Mouse (Mus musculus): ENCODE measurements around the gene Dlg3. TPM values are rescaled to one million over a fixed set of nuclear protein-coding genes. Genes with fewer than 3 reads are reported as not detected.

Gene Dlg3
- polyA plus RNA-seq (2017; shearing (Covaris generic)): 1 to 10 TPM; 5.7 to 8.0 TPM

DNA sequence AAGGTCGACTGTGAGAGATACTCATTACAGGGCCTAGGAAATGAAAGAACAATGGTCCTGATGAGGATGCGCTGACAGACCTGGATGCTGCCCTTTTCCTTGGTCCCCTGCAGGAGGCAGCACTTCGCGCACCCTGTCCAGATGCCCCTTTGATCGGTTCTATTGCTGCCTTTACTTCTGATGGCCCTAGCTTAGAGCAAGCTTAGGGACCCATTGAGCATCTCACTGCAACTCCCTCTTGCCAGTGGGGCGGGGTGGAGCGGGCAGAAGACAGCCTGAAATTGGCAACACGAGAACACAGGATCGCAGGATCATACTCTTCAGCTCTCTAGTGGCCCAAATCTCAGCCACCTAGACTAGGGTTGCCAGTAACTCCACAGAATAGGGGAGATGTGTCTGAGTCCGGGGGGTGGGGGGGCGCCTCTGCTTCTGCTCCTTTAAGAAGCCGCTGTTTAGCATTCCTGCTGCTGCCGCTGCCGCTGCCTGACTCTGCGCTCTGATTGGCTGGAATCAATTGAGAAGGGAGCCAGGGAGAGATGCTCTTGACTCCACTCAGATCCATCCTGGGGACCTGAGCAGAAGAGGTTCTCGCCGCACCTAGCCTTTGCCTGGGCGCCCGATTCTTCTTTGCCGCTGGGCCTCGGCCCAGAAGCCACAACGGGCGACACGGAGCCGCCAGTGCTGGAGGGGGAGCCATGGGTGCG is at the start of gene Dlg3:
TSS of gene Dlg3 (plus strand) at position 542 of the 704 bp plus-strand sequence.

DNA sequence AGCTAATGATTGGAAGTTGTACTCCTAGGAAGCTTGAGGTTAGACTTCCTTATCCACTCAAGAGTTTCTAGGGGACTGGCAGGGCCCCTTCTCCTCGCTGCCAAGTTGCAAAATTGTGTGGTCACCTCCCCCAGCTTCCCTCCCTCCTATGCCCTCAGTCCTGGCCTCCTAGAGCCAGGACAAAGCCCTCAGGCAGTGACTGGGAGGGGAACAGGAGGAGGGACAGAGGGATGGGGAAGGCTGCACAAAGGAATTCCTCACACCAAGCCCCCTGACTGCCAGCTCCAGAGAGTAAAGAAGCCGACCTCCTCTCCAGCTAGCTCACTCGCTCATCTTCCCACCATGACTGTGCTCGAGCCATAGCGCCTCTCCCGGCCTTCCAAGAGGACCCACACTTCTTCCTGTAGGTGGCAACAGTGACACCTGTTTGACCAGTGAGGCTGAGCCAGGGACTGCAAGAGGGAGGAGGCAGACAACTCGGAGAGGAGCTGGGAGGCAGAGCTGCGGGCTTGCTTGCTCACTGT is 37.8 kb upstream of the Dlg3 start, which contains the start of gene Gdpd2:
TSS of gene Gdpd2 (plus strand) at position 209 of the 524 bp plus-strand sequence.

Other genes starting within 250 kb of the Dlg3 start
- under 1 TPM; 0.07 to 0.08 TPM for gene Dgat2l6, start 242.9 kb upstream of the Dlg3 start, polyA plus RNA-seq (2017; shearing (Covaris generic))
- gene Awat1, start 195.5 kb upstream of the Dlg3 start, polyA plus RNA-seq (2017; shearing (Covaris generic)): under 1 TPM in 1 of 2 experiments, not detected in 1; 0.12 TPM
- gene P2ry4, start 172.9 kb upstream of the Dlg3 start, polyA plus RNA-seq (2017; shearing (Covaris generic)): under 1 TPM in 1 of 2 experiments, not detected in 1; 0.25 TPM
- not detected for gene Arr3, start 162.2 kb upstream of the Dlg3 start, polyA plus RNA-seq (2017; shearing (Covaris generic))
- 1 to 10 TPM; 5.9 to 6.9 TPM for gene Kif4, start 142.0 kb upstream of the Dlg3 start, polyA plus RNA-seq (2017; shearing (Covaris generic))
- gene Pdzd11, start 141.2 kb upstream of the Dlg3 start, polyA plus RNA-seq (2017; shearing (Covaris generic)): 10 to 100 TPM; 52.3 to 60.7 TPM
- gene Gdpd2, start 37.8 kb upstream of the Dlg3 start, polyA plus RNA-seq (2017; shearing (Covaris generic)): not detected

Data from activated CD4-positive, CD25-positive, alpha-beta regulatory T cell (primary cell).